Mouse (Mus musculus) gastrocnemius, adult 18-20 months (tissue): ENCODE data around the gene Rbm17. TPM values are rescaled to one million over a fixed set of nuclear protein-coding genes. Genes with fewer than 3 reads are reported as not detected.

Source experiments
- DNase-seq: peaks from one replicate; pipeline ENCODE4 v3.0.0; 2021; ENCODE audit warnings: low spot score
- total RNA-seq, 2 experiments: library from RNA; stranded (reverse); gene quantifications; 2 replicates each; pipeline ENCODE4 v1.2.3; 2021

Rbm17 gene
- total RNA-seq, 2 experiments from 2014 or later: 54.7 to 55.5 TPM

DNA sequence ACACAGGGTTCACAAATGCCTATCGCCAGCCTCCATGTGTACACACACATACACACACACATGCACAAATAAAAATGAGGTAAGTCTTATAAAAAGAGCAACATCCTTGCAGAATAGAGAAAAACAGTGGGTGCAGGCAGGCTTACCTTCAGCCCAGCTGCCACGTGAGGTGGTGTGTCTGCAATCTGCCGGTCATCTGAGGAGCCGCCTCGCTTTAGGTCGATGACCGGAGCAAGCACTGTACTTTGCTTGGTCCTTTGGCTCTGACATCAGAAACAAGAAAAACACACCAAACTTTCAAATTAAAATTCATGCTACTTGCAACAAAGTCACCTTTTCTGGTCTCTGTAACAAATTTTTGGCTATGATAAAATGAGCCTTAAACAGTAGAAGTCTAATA is 6.0 kb downstream of the Rbm17 start:
- no peak for DNase-seq

DNA sequence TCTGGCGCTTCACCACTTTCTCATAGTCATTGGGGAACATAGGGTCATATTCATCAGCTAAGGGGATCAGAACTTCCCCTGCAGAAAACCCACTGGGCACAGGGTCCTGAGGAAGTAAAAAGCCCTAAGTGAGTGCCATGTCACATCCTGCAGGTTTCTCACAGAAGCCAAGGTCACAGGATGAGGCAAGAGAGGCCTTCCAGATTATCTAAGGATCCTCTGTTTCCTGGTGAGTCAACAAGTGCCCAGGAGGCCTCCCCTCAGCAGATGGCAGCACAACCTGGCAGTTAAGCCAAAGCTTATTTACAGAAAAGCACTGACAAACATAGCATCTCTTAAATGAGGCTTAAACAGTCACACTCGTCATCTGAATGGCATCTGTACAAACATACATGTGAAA is 7.3 kb downstream of the Rbm17 start:
- no peak for DNase-seq

DNA sequence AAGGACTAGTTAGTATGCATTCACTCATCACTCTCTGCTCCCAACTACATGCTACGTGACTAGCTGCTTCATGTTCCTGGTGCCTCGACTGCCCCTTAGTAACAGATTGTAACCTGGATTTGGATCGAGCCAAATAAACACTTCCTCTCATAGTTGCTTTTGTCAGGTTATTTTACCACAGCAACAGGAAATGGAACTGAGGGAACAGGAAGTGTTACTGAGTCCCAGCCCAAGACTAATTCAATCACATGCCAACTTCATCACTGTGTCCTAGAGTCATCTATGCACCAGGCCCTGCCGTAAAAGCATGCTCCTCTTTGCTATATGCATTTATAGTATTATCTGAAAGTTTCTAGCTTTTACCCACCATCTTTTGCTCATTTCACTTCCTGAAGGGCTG is 16.0 kb downstream of the Rbm17 start:
- no peak for DNase-seq

DNA sequence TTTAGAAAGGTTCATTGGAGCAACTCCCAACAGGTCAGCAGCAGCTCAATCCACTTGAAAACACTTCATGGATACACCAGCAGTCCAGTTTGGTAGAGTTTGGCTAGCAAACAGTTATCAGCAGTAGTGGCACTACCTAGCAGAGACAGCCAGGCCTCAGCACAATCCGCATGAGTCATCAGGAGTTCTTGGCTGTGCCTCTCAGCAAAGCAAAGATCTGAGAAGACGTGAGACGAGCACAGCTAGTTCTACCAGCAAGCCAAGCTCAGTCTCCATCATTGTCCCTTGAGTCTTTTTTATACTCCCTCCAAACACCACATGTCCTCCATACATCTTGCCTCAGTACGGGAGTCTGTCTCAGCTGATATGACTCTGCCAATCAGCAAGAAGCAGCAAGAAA is 24.6 kb downstream of the Rbm17 start:
- no peak for DNase-seq

DNA sequence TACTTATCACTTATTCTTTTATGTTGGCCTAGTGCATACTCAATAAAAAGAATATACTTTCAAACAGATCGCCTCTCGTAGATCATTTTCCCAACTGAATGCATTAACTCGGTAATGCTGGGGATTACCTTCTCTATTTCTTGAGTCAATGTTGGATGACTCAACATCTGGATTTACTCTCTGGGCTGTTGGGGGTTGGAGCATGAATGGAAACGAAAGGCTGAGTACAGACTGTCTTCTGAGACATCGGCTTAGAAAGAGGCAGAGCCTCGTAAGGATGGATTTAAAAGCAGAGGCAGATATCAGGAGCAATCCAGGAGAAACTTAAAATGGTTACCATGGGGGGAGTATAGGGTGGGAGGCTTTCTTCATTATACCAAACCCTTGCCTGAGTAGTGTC is 25.8 kb downstream of the Rbm17 start:
- DNase-seq: no peak

GRCm38 (mm10) chr2:11573684-11574083 is 30.3 kb downstream of the Rbm17 start:
- DNase-seq: no peak

GRCm38 (mm10) chr2:11571004-11571535 is 32.9 kb downstream of the Rbm17 start:
- DNase-seq: no peak

DNA sequence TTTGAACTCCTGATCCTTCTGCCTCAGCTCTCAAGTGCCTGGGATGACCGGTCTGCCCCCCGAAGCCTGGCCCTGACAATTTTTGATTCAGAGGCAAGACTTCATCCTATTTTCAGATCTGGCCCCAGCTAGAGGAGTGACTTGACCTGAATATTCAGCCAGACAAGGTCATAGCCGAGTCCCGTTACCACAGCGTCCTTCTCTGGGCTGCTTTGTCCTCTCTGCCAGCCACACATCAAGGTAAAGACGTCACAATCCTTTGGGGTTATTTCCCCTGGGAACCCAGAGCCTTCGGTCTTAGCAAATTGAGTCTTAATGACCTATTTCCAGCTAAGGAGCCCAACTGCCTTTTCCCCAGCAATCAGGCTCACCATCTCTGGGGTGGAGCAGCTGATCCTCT is 35.5 kb downstream of the Rbm17 start:
- DNase-seq: no peak

DNA sequence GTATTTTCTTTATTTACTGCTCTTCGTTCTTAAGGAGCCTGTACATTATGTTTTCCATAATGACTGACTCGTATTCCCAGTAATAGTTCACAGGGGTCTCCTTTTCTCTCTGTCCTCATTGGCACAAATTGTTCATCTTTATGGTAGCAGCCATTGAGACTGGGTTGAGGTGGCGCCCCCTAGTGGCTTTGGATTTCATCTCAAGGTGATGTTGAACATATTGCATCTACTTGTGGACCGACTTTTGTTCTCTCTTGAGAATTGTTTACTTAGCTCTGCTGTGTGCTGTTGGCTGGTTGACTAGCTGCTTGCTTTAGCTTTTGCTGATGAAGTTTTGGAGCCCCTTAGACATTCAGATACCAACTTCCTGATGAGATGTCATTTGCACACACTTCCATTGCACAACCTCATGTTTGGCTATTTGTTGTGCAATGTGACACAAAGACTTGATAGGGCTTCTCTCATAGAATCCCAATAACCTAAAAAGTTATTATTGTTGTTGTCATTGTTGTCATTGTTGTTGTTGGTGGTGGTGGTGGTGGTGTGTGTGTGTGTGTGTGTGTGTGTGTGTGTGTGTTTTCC is 36.1 kb downstream of the Rbm17 start:
- peak; percentile 33 for DNase-seq

DNA sequence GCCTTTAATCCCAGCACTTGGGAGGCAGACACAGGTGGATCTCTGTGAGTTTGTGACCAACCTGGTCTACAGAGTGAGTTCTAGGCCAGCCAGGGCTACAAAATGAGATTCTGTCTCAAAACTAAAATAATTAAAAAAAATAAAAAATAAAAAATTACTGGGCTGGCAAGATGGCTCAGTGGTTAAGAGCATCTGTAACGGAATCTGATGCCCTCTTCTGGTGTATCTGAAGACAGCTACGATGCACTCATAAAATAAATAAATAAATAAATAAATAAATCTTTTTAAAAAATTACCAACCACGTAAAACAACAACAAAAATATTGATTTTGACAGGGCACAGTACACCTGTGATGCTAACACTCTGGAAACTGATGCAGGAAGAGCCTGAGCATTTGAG is 37.1 kb downstream of the Rbm17 start:
- no peak for DNase-seq

GRCm38 (mm10) chr2:11566241-11566640 is 37.7 kb downstream of the Rbm17 start:
- DNase-seq: no peak

DNA sequence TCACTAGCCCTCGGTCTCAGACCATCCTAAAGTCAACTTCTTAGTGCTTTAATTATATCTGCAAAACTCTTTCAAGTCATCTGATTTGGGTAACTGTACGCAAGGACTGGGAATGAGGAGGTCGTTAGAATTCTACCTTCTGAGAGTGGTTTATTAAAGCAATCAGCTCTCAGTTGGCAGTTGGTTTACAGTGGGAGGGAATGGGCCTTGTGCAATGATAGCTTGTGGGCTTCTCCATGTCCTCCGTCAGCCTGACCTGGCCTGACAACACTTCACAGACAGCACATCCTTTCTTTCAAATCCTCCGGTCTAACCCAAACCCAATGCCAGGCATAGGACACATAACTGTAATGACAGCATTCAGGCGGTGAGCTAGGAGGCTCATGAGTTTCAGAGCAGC is 39.2 kb downstream of the Rbm17 start:
- no peak for DNase-seq

DNA sequence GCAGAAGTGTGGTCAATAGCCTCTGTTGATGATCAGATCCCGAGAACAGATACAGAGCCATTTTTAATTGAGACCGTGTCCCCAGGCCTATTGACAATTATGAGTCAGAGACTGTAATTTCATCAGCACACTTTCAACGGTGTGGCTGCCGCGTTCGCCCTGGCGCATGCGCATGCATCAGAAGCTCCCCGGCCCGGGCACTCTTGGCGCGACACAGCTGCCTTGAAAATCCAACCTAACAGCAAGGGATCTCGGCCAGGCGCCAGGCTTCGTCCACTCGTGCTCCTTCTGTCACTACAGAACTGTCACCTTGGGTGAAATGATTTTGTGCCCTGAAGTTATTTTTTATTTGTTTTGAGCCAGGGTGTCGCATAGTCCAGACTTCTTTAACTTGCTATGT is 40.7 kb downstream of the Rbm17 start:
- no peak for DNase-seq

DNA sequence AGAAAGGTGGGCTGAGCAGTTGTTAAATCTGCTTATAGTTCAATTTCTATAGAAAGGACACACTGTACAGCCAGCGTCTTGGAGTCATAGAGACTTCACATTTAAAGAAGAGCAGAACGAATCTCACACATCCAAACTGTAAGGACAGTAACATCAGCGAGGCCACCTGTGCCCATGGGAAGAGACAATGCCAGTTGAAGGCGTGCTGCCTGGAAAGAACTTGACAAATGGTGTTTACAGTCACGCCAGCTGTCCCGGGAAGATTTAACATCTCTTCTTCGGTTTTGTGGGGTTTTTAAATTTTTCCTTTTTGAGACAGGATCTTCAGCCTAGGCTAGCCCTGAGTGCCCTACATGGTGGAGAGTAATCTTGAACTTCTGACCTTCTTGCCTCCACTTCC is 45.3 kb downstream of the Rbm17 start:
- no peak for DNase-seq

- no peak for DNase-seq
Measured at GRCm38 (mm10) chr2:11557244-11557643, 46.7 kb downstream of the Rbm17 start.

- DNase-seq: no peak
Measured at GRCm38 (mm10) chr2:11555316-11555715, 48.6 kb downstream of the Rbm17 start.

GRCm38 (mm10) chr2:11553471-11554400 is 50.2 kb downstream of the Rbm17 start, which contains the start of gene Pfkfb3:
Gene Pfkfb3, minus strand, starts transcription at chr2:11554077.
- DNase-seq: peak; percentile 73

DNA sequence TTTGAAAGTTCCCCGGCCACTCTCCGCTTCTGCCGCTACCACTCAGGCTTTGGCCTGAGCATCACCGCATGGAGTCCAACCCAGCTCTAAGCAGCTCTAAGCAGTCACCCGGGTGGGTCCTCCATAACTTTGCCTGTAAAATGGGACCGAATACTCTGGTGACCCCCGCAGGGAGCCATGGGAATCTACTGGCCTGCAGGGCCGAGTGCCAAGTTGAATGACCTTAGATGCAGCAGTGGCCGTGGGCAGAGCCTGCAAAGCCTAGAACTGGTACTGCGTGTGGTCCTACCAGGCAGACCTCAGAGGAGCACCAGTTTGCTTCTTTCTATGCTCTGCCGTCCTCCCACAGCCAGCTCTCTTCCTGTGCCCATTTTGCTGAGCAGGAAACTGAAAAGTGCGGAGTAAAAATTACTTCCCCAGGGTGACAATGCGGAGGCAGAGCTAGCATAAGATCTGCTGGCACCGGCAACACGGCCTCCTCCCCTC is 50.9 kb downstream of the Rbm17 start:
- DNase-seq: no peak

DNA sequence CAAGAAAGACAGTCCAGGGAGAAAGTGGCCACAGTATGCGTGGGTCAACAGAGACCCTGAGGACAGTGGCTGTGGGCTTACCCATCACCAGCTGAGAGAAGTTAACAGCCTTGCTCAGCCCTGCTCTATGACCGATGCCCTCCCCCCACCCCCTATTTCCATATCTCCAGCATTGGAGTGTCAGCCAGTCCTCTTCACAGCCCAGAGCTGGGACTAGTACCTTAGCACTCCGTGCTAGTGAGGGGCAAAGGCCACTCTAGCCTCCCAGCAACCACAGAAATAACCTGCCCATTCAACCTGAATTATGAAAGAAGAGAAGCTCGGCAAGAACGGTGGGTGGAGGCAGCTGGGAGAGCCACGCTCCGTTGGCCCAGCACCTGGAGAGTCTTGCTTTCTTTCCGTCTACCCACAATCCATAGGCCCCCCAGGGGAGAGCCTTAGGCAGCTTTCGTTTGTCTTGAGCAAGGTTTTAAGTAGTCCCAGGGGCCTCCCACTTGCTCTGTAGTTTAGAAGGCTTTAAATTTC is 51.6 kb downstream of the Rbm17 start:
- DNase-seq: no peak

GRCm38 (mm10) chr2:11551726-11552125 is 52.2 kb downstream of the Rbm17 start:
- no peak for DNase-seq

DNA sequence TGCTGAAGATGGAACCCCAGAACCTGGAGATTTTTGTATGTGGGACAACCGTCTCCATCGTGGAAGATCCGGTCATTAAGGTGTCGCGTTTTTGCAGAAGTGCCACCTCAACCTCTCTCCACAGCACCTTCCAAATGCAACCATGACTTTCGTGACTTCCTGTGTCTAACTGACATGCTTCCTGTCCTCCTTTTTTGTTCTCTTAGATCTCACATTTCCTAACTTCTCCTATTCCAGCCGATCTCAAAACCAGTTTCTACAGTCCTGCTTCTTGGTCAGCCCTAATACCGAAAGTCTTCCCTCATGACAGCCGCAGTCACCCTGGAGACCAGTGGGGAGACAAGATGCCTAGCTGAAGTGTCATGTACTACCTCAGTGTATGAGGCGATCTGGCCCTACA is 55.4 kb downstream of the Rbm17 start:
- DNase-seq: no peak

DNA sequence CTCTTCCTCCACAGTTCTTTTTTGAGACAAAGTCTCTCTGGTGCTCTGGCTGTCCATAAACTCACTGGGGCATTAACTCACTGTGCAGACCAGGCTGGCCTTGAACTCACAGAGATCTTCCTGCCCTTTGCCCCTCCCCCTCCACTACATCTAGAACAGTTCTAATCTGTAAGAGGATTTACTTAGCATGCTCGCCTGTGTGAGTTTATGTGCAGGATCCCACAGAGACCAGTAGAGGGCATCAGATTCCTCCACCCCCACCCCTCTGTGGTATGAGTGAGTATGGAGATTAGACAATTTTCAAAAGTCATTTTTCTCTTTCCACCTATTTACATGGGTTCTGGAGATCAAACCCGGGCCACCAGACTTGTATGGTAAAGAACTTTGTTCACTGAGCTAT is 56.3 kb downstream of the Rbm17 start:
- DNase-seq: no peak
